Mouse (Mus musculus) limb, embryonic 14.5 days (tissue): ENCODE data around the gene Trpv3. TPM values are rescaled to one million over a fixed set of nuclear protein-coding genes. Genes with fewer than 3 reads are reported as not detected.

Experiments used
- ATAC-seq: fragments of 200-750 bp; cut with Nextera tagmentation; 2 replicates; pipeline ENCODE4 v1.8.0; 2017; ENCODE audit warnings: low read depth, moderate number of reproducible peaks, moderate TSS enrichment; ENCODE audit not compliant: low FRiP score
- DNase-seq: peaks from one replicate; pipeline ENCODE4 v3.0.0-alpha.2; 2015; ENCODE audit warnings: low spot score
- H3K27ac ChIP-seq: fragments of 300-500 bp; sonication (generic); replicated peaks from 2 replicates; pipeline ENCODE4 v1.5.1; 2014; ENCODE audit warnings: low read depth, mild to moderate bottlenecking, low read length, moderate library complexity, mixed read lengths
- H3K27me3 ChIP-seq: fragments of 300-500 bp; sonication (generic); 2 replicates; pipeline ENCODE4 v1.6.1; 2014; ENCODE audit warnings: low read length, mixed read lengths; ENCODE audit not compliant: control insufficient read depth, insufficient read depth
- H3K36me3 ChIP-seq: fragments of 300-500 bp; sonication (generic); 2 replicates; pipeline ENCODE4 v1.6.1; 2014; ENCODE audit warnings: mild to moderate bottlenecking, low read length, moderate library complexity, mixed read lengths; ENCODE audit not compliant: control insufficient read depth, insufficient read depth
- H3K4me1 ChIP-seq: fragments of 300-500 bp; sonication (generic); 2 replicates; pipeline ENCODE4 v1.6.1; 2014; ENCODE audit warnings: antibody characterized with exemption, low read length, mixed read lengths; ENCODE audit not compliant: control insufficient read depth, insufficient read depth
- H3K4me2 ChIP-seq: fragments of 300-500 bp; sonication (generic); replicated peaks from 2 replicates; pipeline ENCODE4 v1.6.1; 2014; ENCODE audit warnings: low read depth, mild to moderate bottlenecking, low read length, moderate library complexity; ENCODE audit not compliant: severe bottlenecking
- H3K4me3 ChIP-seq: fragments of 300-500 bp; sonication (generic); replicated peaks from 2 replicates; pipeline ENCODE4 v1.5.1; 2014; ENCODE audit warnings: low read length
- H3K9ac ChIP-seq: fragments of 300-500 bp; sonication (generic); 2 replicates; pipeline ENCODE4 v1.6.1; 2014; ENCODE audit warnings: mild to moderate bottlenecking, low read depth, low read length, moderate library complexity; ENCODE audit not compliant: severe bottlenecking
- H3K9me3 ChIP-seq: fragments of 300-500 bp; sonication (generic); 2 replicates; pipeline ENCODE4 v1.6.1; 2016; ENCODE audit warnings: low read length; ENCODE audit not compliant: control insufficient read depth
- POLR2A ChIP-seq: fragments of 200-500 bp; IDR thresholded peaks from 2 replicates; pipeline ENCODE4 v1.8.0; 2012; ENCODE audit warnings: inconsistent platforms, mild to moderate bottlenecking, moderate library complexity, borderline replicate concordance; ENCODE audit not compliant: insufficient read depth, insufficient read length; ENCODE audit errors: extremely low read depth
- WGBS: fragments of 180-500 bp; shearing (Covaris S2); extraction: QIAGEN DNeasy Blood & Tissue Kit; methylation state at CpG from one replicate; pipeline ENCODE4 v1.1.7; 2014; 5-methylcytosine and 5-hydroxymethylcytosine counted together
- polyA plus RNA-seq, 2 experiments: library from polyadenylated mRNA; depleted of rRNA in 1 of 2; stranded (reverse) in 1 of 2; unstranded in 1 of 2; fragments of >200 nt; fragmentation: Nextera tagmentation in 1 of 2; extraction: Ambion mirVana in 1 of 2; gene quantifications; 2 replicates each; pipeline versions ENCODE4 v1.2.1 to v1.2.3; 2012 to 2014

The Trpv3 gene
- polyA plus RNA-seq, 2 experiments, result 0.54 to 0.55 TPM

DNA sequence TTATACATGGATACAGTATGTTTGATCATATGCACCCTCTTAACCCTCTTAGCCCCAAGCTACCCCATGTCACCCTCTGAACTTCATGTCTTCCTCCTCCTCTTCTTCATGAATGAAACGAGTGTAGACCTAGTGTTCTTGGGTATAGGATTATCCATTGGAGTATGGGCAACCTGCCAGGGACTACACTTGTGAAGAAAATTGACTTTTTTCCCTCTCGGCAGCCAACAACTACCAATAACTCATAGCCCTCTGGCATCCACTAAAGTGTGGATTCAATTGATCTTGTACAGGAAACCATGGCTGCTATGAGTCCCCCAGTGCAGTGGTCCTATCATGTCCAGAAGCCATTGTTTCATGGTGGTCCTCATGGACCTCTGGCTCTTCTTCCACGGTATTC is 30.5 kb upstream of the Trpv3 start:
- Histone ChIP-seq H3K27ac (peak overlapping the region; percentile 84), H3K4me3 (no peak overlapping the region), H3K9ac (no peak overlapping the region), H3K9me3 (no peaks in the 10 kb centered on the region), H3K27me3 (no peaks in the 10 kb centered on the region), H3K4me1 (peaks cover 25% of the 10 kb centered on the region), H3K36me3 (no peaks in the 10 kb centered on the region), H3K4me2 (no peak overlapping the region)
- peak; percentile 73 for DNase-seq
- 40% methylated on average over 3 of the region's 3 CpGs for WGBS
- no peak for TF ChIP-seq POLR2A
- ATAC-seq, result peak; percentile 31; the same call in 1 of the 2 replicates

DNA sequence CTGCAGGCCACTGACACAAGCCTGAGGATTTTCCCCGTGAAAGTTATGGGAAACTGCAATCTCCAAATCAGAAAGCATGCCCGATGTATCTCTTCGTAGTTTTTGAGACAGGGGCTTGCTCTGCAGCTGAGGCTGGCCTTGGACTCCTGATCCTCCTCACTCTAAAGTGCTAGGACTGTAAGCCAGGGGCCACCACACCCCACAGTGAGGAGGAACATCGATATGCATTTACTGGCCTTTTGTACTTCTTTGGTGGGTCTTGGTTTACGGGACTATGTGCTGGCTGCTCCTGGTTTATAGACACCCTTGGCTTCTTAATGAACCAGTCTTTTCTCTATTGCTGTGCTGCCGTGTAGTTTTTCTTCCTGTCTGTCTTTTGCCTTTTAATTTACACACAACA is 25.0 kb upstream of the Trpv3 start:
- Histone ChIP-seq H3K4me1 (peaks cover 9% of the 10 kb centered on the region), H3K9ac (no peak overlapping the region), H3K4me3 (no peak overlapping the region), H3K4me2 (no peak overlapping the region), H3K27me3 (no peaks in the 10 kb centered on the region), H3K27ac (no peak overlapping the region), H3K9me3 (no peaks in the 10 kb centered on the region), H3K36me3 (no peaks in the 10 kb centered on the region)
- ATAC-seq, result no peak
- DNase-seq, result no peak
- no peak for TF ChIP-seq POLR2A
- WGBS, result 58% methylated on average over 6 of the region's 6 CpGs

DNA sequence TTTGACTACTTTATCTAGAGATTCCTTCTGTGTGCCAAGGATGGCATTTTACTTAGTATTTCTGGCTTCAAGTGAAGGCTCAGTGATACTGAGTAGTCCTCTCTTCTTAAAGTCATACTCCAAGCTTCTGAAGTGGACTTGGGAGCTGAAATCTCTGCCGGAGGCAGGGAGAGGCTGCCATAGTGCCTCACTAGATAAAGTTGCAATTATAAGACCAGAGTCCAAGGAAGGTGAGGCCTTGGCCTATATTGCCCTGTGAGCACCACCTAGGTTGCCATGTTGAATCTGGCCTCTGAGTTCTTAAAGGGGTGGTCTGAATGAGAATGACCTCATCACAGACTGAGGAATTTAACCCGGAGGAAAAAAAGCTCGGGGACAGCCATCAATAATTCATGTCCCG is 24.4 kb upstream of the Trpv3 start:
- Histone ChIP-seq H3K36me3 (no peaks in the 10 kb centered on the region), H3K4me1 (peaks cover 3% of the 10 kb centered on the region; the same call in 1 of the 2 replicates), H3K27me3 (no peaks in the 10 kb centered on the region), H3K9ac (no peak overlapping the region), H3K27ac (no peak overlapping the region), H3K4me2 (no peak overlapping the region), H3K9me3 (no peaks in the 10 kb centered on the region), H3K4me3 (no peak overlapping the region)
- ATAC-seq, result no peak
- WGBS, result 81% methylated on average over 4 of the region's 4 CpGs
- DNase-seq, result no peak
- no peak for TF ChIP-seq POLR2A

DNA sequence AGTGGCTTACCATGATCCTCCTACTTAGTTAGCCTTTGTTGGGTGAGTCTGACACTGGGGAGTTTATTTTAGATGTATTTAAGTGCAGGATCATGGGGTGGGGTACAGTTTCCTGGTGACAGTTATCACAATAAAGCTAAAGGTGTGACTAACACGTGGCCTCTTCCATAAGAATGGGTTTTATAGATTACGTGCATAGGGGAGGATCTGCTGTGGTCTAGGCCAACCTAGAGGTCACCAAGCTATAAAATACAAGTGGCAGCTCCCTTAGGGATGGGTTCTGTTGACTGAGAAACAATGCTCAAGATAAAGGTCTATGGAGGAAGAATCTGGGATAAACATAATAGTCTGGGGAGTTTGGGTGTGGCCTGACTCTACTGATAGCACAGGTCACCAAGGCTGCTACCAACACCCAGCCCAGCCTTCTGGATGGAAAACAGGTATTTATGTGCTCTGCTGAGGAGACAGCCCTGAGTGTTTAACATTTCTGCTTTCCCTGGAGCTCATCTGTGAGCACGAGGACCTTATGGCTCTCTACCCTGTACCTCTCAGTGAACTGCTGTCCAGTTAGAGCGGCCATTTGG is 9.7 kb upstream of the Trpv3 start:
- DNase-seq, result no peak
- TF ChIP-seq POLR2A, result no peak
- Histone ChIP-seq H3K27me3 (no peaks in the 10 kb centered on the region), H3K9me3 (no peaks in the 10 kb centered on the region), H3K27ac (no peak overlapping the region), H3K36me3 (no peaks in the 10 kb centered on the region), H3K4me1 (no peaks in the 10 kb centered on the region), H3K4me2 (no peak overlapping the region), H3K9ac (no peak overlapping the region), H3K4me3 (no peak overlapping the region)
- no peak for ATAC-seq
- 65% methylated on average over 4 of the region's 4 CpGs for WGBS

DNA sequence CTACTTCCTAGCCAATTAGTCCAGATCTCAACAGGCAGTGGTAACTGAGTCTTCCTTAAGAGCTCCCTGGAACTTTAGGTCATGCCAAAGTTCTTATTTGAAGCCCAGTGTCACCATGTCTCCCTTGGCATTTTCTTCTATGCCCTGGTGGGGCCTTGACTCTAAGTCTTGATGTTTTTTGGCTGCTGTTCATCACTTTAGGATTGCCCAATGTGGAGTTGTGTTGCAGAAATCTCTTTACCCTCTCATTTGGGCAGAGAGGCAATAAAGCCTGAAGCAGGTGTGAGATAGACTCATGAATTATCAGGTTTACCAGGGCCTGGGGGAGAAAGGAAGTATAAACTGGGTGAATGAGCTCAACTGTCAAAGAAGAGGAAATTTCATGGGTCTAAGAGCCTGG is 8.5 kb upstream of the Trpv3 start:
- Histone ChIP-seq H3K4me1 (no peaks in the 10 kb centered on the region), H3K4me2 (no peak overlapping the region), H3K9ac (no peak overlapping the region), H3K27ac (no peak overlapping the region), H3K4me3 (no peak overlapping the region), H3K36me3 (no peaks in the 10 kb centered on the region), H3K27me3 (no peaks in the 10 kb centered on the region), H3K9me3 (no peaks in the 10 kb centered on the region)
- no peak for TF ChIP-seq POLR2A
- no peak for ATAC-seq
- no peak for DNase-seq

DNA sequence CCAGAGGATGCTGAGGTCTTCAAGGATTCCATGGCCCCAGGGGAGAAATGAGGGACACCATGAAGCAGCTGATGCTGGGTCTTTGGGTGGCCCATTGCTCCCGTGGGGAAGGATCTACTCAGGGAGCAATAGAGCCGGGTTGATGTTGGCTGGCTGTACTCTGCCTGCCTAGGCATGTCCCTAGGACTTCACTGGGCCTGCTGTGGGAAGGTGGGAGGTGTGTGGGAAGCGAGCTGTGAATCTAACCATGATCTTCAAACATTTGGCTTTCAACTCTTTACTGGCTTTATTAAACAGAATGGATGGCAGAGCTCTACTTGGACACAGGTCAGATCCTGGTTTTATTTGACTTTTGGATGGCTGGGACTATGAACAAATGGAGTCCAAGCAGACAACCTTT is 6.7 kb upstream of the Trpv3 start:
- H3K27ac ChIP-seq, result no peak overlapping the region
- no peak overlapping the region for H3K4me2 ChIP-seq
- no peak for DNase-seq
- H3K4me3 ChIP-seq, result no peak overlapping the region
- no peaks in the 10 kb centered on the region for H3K4me1 ChIP-seq
- ATAC-seq, result no peak
- H3K9ac ChIP-seq, result no peak overlapping the region
- no peak for TF ChIP-seq POLR2A
- no peaks in the 10 kb centered on the region for H3K9me3 ChIP-seq
- WGBS, result 69% methylated on average over 3 of the region's 3 CpGs
- no peaks in the 10 kb centered on the region for H3K36me3 ChIP-seq
- H3K27me3 ChIP-seq, result no peaks in the 10 kb centered on the region
